Mouse (Mus musculus): ENCODE results near the gene Efl1. TPM values are rescaled to one million over a fixed set of nuclear protein-coding genes. Genes with fewer than 3 reads are reported as not detected.

Gene Efl1
- polyA plus RNA-seq, 1 experiment from 2014 or later, result 15.7 TPM

DNA sequence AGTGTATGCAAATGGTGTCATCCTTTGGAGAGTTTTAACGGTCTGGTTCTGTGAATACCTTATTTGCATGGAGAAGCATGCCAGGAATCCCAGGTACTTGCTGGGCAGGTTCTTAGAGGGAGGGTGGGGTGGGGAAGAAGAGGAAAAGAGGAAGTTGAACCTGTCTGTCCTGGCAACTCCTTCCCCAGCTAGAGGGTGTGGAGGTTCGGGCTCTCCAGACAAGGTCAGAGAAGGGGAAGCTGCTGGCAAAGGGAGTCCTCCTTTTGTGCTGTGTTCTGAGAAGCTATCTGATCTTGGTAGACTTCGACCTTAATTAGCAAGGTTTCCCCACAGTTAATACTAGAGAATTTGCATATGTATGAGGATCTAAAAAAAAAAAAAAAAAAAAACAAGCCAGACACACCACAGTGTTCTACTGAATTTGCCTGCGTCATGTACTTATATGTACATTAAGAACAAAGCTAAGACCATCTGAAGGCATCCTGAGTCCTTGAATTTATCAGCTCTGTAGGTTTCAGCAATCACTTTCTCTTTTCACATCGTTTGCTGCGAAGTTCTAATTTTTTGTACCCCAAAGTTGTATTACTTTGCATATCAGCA, 137.0 kb downstream of the Efl1 start:
- H3K4me2 ChIP-seq, result no peak overlapping the region
- H3K4me1 ChIP-seq (replicated peaks), result peaks cover 5% of the 10 kb centered on the region
- H3K27ac ChIP-seq (ENCODE audit: poor library complexity, severe bottlenecking), result no peak overlapping the region
- H3K9ac ChIP-seq, result no peak overlapping the region
- no peaks in the 10 kb centered on the region for H3K27me3 ChIP-seq (replicated peaks)
- no peak for ATAC-seq (ENCODE audit: insufficient number of reproducible peaks, low FRiP score)
- H3K4me3 ChIP-seq, result no peak overlapping the region
- no peaks in the 10 kb centered on the region for H3K9me3 ChIP-seq (replicated peaks)
- 68% methylated on average over 6 of the region's 6 CpGs for WGBS
- no peaks in the 10 kb centered on the region for H3K36me3 ChIP-seq

DNA sequence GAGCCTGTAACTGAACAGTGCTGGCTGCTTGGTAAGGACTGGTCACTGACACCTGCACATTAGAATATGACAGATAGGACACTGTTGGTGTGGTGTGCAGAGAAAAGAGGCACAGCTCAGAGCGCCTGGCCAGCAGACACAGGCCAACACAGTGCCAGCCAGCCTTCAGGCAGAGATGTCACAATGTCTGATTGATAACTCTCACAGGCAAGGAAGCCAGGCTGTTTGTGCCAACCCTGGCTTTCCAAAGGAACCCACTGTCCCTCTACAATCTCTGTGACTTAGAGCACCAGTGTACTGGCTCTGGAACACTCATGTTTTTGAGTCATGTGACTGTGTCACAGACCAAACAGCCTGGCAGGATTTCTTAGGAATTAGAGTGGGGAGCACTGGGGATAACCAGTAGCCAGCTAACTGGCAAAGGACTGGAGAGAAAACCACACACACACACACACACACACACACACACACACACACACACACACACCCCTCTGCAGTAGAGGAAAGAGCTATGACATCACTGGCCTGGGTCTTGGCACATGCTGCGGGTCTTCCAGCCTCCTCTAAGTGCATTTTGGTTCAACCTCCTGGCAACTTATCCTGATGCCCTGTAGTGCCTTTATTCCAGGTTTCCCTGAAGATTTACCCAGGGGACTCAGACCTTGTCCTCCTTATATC, 137.7 kb downstream of the Efl1 start:
- Histone ChIP-seq H3K27ac (ENCODE audit: poor library complexity, severe bottlenecking) (no peak overlapping the region), H3K9ac (no peak overlapping the region), H3K4me3 (no peak overlapping the region), H3K4me1 (replicated peaks) (peaks cover 5% of the 10 kb centered on the region), H3K27me3 (replicated peaks) (no peaks in the 10 kb centered on the region), H3K9me3 (replicated peaks) (no peaks in the 10 kb centered on the region), H3K4me2 (no peak overlapping the region), H3K36me3 (no peaks in the 10 kb centered on the region)
- ATAC-seq (ENCODE audit: insufficient number of reproducible peaks, low FRiP score), result no peak; the same call in 1 of the 2 replicates
- 77% methylated on average over 2 of the region's 2 CpGs for WGBS

DNA sequence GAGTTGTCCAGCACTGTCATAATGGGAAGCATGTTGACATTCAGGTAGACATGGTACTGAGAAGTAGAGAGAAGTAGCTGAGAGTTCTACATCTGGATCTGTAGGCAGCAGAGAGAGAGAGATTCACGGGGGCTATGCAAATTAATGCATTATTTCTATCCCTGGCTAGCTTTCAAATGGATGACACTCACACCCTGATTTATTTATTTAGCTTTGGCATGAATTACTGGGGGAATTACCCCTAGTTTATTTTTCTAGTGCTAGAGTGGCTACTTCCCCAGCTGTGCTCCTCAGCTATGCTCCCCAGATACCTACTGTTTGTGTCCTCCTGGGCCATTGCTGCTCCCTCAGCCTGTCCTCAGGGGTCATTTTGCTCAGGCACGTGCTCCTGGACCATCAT, 144.2 kb downstream of the Efl1 start:
- Histone ChIP-seq H3K27ac (ENCODE audit: poor library complexity, severe bottlenecking) (no peak overlapping the region), H3K4me2 (no peak overlapping the region), H3K27me3 (replicated peaks) (no peaks in the 10 kb centered on the region), H3K4me3 (no peak overlapping the region), H3K9ac (no peak overlapping the region), H3K9me3 (replicated peaks) (no peaks in the 10 kb centered on the region), H3K36me3 (no peaks in the 10 kb centered on the region), H3K4me1 (replicated peaks) (no peaks in the 10 kb centered on the region)
- WGBS, result 59% methylated on average over 2 of the region's 2 CpGs
- no peak for ATAC-seq (ENCODE audit: insufficient number of reproducible peaks, low FRiP score)

DNA sequence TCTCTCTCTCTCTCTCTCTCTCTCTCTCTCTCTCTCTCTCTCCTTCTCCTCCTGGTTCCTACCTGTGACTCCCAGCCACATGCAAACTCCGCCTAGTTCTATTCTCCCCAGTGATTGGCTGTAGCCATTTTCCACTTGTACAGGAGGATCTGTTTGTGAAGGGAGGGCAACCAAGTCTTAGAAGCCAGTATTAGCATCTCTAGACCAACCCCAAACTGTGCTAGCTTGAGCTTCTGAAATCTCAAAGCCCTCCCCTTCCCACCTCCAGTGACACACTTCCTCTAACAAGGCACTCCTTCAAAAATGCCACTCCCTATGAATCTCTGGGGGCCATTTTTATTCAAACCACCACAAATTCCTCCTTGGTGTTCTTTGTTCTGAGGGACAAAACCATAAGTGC, 144.7 kb downstream of the Efl1 start:
- H3K4me2 ChIP-seq, result no peak overlapping the region
- H3K9ac ChIP-seq, result no peak overlapping the region
- no peaks in the 10 kb centered on the region for H3K4me1 ChIP-seq (replicated peaks)
- ATAC-seq (ENCODE audit: insufficient number of reproducible peaks, low FRiP score), result no peak
- no peaks in the 10 kb centered on the region for H3K27me3 ChIP-seq (replicated peaks)
- no peak overlapping the region for H3K27ac ChIP-seq (ENCODE audit: poor library complexity, severe bottlenecking)
- H3K36me3 ChIP-seq, result no peaks in the 10 kb centered on the region
- no peak overlapping the region for H3K4me3 ChIP-seq
- no peaks in the 10 kb centered on the region for H3K9me3 ChIP-seq (replicated peaks)
- WGBS, result 94% methylated on average over 1 of the region's 1 CpGs

DNA sequence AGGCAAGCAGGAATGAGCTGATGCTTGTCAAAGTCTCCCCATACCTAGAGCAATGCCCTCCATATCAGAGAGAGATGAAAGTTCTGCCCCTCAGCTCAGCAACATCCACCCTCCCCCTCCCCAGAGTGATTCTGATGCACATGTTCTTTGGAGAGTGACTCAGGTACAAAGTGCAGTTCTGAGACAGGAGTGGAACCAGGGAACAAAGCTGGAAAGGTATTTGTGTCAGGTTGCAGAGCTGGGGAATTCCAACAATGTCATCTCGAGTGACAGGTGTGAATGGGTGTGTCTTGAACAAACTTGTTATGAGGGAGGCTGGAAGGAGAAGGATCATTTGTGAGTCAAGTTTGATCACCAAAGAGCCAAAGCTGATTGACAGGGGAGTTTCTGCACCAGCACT, 146.1 kb downstream of the Efl1 start:
- no peak overlapping the region for H3K4me3 ChIP-seq
- H3K36me3 ChIP-seq, result no peaks in the 10 kb centered on the region
- 21% methylated on average over 1 of the region's 1 CpGs for whole genome bisulfite sequencing
- H3K27me3 ChIP-seq (replicated peaks), result no peaks in the 10 kb centered on the region
- no peak overlapping the region for H3K9ac ChIP-seq
- H3K4me1 ChIP-seq (replicated peaks), result no peaks in the 10 kb centered on the region
- no peak overlapping the region for H3K27ac ChIP-seq (ENCODE audit: poor library complexity, severe bottlenecking)
- H3K9me3 ChIP-seq (replicated peaks), result no peaks in the 10 kb centered on the region
- H3K4me2 ChIP-seq, result no peak overlapping the region
- no peak for ATAC-seq (ENCODE audit: insufficient number of reproducible peaks, low FRiP score)

DNA sequence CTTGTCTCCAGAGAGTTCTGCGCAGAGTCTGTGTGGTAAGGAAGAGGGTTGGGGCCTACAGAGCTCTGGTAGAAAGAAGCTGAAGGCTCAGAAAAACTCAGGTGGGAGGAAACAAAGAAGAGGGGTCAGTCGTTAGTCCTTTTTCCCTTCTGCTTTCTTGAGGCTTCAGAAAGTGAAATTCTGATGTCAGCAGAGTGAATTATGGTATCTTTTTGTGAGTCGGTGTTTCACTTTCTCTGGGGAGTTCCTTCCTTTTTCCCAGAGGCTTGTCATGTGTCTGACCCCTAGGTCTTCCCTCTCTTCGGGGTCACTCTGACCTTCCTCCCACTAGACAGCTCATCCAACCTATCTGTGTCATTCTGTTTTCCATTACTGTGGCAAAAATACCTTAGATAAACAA, 153.8 kb downstream of the Efl1 start:
- Histone ChIP-seq H3K4me2 (no peak overlapping the region), H3K27ac (ENCODE audit: poor library complexity, severe bottlenecking) (no peak overlapping the region), H3K9ac (no peak overlapping the region), H3K4me3 (no peak overlapping the region), H3K9me3 (replicated peaks) (no peaks in the 10 kb centered on the region), H3K27me3 (replicated peaks) (no peaks in the 10 kb centered on the region), H3K4me1 (replicated peaks) (no peaks in the 10 kb centered on the region), H3K36me3 (no peaks in the 10 kb centered on the region)
- ATAC-seq (ENCODE audit: insufficient number of reproducible peaks, low FRiP score), result no peak
- 58% methylated on average over 4 of the region's 4 CpGs for WGBS

DNA sequence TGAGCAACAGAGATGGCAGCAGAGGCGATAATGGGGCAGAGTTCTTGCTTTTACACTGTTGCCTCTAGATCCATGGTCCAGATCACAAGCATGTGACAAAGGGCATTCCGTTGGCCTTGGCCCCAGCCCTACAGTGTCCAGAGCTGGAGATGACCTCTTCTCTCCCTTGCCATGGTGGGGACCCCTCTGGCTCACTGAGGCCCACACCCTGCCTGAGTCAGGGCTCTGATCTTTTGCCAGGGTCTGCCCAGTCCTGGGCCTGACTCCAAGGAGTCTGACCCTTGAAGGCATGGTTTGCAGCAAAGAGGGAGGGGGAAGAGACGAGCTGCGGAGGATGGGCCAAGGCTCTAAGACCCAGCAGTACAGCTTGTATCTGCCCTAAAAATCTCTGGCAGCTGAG, 159.8 kb downstream of the Efl1 start:
- H3K4me3 ChIP-seq, result no peak overlapping the region
- H3K4me1 ChIP-seq (replicated peaks), result 0 out of 2 replicates have a peak, but pooled peaks cover 3% of the 10 kb centered on the region
- no peaks in the 10 kb centered on the region for H3K9me3 ChIP-seq (replicated peaks)
- no peaks in the 10 kb centered on the region for H3K36me3 ChIP-seq
- no peak overlapping the region for H3K9ac ChIP-seq
- 60% methylated on average over 4 of the region's 4 CpGs for WGBS
- ATAC-seq (ENCODE audit: insufficient number of reproducible peaks, low FRiP score), result 0 out of 2 replicates have a peak, but pooled peaks have one; percentile 29
- H3K4me2 ChIP-seq, result no peak overlapping the region
- no peaks in the 10 kb centered on the region; the same call in none of the 2 replicates for H3K27me3 ChIP-seq (replicated peaks)
- H3K27ac ChIP-seq (ENCODE audit: poor library complexity, severe bottlenecking), result no peak overlapping the region

DNA sequence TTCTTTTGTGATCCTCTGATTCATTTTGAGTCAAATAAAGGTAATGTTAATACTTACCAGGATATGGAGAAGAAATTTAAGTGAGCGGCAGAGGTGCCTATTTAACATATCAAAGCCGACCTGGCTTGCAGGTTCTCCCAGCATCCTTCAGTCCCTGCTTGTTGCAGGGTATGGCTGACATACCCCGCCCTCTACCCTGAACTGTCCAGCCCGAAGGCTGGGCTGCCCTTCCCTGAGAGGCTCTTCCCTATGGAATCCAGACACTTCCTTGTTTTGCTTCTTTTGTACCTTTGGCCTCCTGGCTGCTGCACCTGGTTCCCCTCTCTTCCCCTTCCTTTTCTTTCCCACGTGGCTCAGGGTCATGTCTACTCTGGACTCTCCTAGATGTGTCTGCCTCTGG, 160.7 kb downstream of the Efl1 start:
- Histone ChIP-seq H3K4me1 (replicated peaks) (0 out of 2 replicates have a peak, but pooled peaks cover 3% of the 10 kb centered on the region), H3K9me3 (replicated peaks) (no peaks in the 10 kb centered on the region), H3K4me3 (no peak overlapping the region), H3K9ac (no peak overlapping the region), H3K27ac (ENCODE audit: poor library complexity, severe bottlenecking) (no peak overlapping the region), H3K27me3 (replicated peaks) (no peaks in the 10 kb centered on the region; the same call in none of the 2 replicates), H3K36me3 (no peaks in the 10 kb centered on the region), H3K4me2 (no peak overlapping the region)
- WGBS, result 58% methylated on average over 5 of the region's 5 CpGs
- no peak for ATAC-seq (ENCODE audit: insufficient number of reproducible peaks, low FRiP score)

DNA sequence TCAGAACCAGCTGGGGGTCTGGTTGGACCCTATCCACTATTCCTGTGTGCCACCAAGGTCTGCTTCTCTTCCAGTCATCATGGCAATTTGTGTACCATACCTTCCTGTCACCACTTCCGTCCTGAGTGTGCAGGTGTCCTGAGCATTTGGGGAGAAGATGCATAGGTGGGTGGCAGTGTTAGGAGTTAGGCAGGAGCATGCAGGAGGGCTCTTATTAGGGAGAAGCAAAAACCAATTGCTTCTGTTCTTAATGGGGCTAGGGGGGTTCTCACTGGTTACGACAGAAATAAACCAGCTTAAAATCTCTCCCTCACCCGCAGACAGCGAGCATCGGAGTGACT, 162.4 kb downstream of the Efl1 start:
- Histone ChIP-seq H3K4me2 (no peak overlapping the region), H3K27me3 (replicated peaks) (no peaks in the 10 kb centered on the region; the same call in none of the 2 replicates), H3K9me3 (replicated peaks) (no peaks in the 10 kb centered on the region), H3K4me1 (replicated peaks) (0 out of 2 replicates have a peak, but pooled peaks cover 3% of the 10 kb centered on the region), H3K9ac (no peak overlapping the region), H3K4me3 (no peak overlapping the region), H3K27ac (ENCODE audit: poor library complexity, severe bottlenecking) (no peak overlapping the region), H3K36me3 (no peaks in the 10 kb centered on the region)
- 40% methylated on average over 5 of the region's 5 CpGs for WGBS
- no peak for ATAC-seq (ENCODE audit: insufficient number of reproducible peaks, low FRiP score)

DNA sequence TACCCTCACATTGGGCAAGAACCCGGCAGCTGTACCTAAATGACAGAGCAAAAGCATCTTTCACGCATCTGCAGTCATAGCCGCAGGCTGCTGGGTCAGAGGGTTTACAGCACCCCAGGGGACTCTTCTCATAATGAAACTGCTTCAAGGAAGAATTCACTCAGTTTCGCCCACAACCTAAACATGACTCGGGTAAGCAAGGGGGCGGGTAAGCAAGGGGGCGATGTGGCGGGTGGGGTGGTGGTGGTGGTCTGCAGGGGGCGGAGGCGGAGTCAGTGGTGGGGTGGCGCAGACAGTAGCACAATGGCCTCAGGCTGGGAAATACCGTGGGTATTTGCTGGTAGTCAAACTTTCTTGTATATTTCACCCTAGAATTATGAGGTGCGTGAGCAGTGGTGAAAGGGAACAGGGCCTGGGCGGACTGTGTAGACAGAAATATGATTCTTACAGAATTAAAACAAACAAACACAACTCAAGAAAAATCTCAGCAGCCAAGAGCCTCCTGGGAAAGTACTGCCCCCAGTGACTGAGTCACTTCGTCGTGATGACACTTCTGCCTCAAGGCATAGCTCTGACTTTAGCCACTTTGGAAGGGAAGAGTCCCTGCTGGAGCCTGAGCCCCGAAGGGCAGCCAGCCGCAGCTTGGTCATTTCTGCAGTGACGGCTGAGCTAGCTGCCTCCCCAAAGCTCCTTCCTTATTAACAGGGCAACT, 162.9 kb downstream of the Efl1 start:
- H3K27me3 ChIP-seq (replicated peaks), result no peaks in the 10 kb centered on the region; the same call in none of the 2 replicates
- 0 out of 2 replicates have a peak, but pooled peaks cover under 1% of the 10 kb centered on the region for H3K9me3 ChIP-seq (replicated peaks)
- H3K4me1 ChIP-seq (replicated peaks), result 0 out of 2 replicates have a peak, but pooled peaks cover 3% of the 10 kb centered on the region
- 28% methylated on average over 19 of the region's 19 CpGs for WGBS
- no peak overlapping the region for H3K27ac ChIP-seq (ENCODE audit: poor library complexity, severe bottlenecking)
- H3K9ac ChIP-seq, result no peak overlapping the region; the same call in 1 of the 2 replicates
- no peak for ATAC-seq (ENCODE audit: insufficient number of reproducible peaks, low FRiP score)
- no peak overlapping the region; the same call in 1 of the 2 replicates for H3K4me3 ChIP-seq
- no peaks in the 10 kb centered on the region for H3K36me3 ChIP-seq
- peak overlapping the region; percentile 53 for H3K4me2 ChIP-seq
